Mouse (Mus musculus): Measurements from ENCODE around the gene Hoxc9.

GRCm38 (mm10) chr15:102980912-102981311 lies 4.7 kb downstream of the Hoxc9 start:
- TF ChIP-seq CTCF (IDR thresholded peaks at IDR 0.05; ENCODE audit: borderline replicate concordance, insufficient read depth, low read length) = no peak
- TF ChIP-seq POLR2A (IDR thresholded peaks at IDR 0.05; ENCODE audit: low read depth, low read length) = no peak

All from embryonic fibroblast, embryonic 13.5 days (primary cell).